Mouse (Mus musculus): ENCODE data around the gene Neurog3.

Gene Neurog3

DNA sequence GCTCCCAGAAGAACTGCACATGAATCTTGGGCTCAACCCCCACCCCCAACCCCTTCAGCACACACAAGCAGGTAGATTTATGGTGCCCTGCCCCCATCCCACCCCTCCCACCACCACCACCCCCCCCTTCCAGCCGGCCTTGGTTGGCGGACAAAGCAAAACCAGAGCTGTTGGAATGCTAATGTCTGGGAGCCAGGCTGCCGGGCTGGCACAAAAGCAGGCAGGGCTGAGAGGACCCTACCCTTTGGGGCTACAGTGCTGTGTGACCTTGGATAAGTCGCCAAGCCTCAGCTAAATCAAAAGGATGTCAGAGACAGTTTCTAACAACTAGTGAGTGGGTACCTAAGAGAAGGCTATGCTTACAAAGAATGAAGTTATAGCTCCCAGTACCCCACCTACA, 4.3 kb downstream of the Neurog3 start:
- no peak for DNase-seq (ENCODE audit: low read depth, low spot score)

DNA sequence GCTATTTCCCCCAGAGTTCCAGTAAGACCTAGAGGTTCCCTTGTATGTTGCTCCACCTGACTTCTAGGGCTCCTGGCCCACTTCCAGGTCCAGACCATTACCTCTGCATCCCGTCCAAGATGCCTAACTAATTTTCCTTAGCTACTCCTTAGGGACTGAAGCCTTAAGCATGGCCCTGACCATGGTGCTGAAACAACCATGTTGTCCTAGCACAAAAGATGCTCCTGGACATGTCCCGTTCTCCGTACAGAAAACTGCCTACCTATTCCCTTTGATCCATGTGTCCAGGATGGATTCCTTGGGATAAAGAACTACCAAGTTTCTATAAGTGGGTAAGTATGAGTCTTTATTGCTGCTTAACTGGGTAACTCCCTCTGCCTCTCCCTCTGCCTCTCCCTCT, 5.2 kb downstream of the Neurog3 start:
- no peak for DNase-seq (ENCODE audit: low read depth, low spot score)

DNA sequence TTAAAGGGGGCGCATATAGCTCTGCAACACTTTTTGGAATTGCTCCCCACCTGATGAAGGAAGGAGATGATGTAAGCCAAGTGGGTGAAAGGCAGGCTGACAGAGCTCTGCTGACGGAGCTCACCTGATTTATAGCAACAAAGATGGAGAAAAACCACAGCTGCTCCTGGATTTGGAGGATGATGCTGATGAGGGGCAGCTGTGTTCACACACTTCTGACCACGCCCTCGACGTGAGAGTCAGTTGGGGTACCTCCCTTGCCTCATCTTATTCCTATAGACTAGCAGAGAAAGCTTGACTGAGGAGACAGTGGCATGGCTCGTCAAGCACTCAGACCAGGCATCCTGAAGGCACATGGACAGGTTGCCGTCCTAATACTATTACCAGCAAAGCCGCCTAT, 10.9 kb downstream of the Neurog3 start, which contains the start of gene Fam241b:
Gene Fam241b (minus strand): TSS at position 101 of the 400 bp plus-strand sequence.
- no peak for DNase-seq (ENCODE audit: low read depth, low spot score)

DNA sequence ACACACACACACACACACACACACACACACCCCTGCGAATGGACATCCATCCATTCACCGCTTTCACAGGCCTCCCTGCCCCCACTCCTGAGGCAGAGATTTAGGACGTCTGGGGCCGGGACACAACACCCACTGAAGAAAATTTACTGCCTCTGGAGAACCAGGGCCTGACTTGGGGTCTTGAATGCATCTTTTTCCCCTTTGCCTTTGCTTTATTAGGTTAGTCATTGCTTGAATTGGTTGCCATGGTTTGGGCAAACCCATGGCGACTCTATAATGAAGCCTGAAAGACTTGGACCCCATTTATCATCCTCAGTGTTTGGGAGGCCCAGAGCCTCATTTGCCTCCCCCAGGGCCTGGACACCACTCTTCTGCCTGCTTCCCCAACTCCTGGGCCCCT, 13.1 kb downstream of the Neurog3 start:
- no peak for DNase-seq (ENCODE audit: low read depth, low spot score)

DNA sequence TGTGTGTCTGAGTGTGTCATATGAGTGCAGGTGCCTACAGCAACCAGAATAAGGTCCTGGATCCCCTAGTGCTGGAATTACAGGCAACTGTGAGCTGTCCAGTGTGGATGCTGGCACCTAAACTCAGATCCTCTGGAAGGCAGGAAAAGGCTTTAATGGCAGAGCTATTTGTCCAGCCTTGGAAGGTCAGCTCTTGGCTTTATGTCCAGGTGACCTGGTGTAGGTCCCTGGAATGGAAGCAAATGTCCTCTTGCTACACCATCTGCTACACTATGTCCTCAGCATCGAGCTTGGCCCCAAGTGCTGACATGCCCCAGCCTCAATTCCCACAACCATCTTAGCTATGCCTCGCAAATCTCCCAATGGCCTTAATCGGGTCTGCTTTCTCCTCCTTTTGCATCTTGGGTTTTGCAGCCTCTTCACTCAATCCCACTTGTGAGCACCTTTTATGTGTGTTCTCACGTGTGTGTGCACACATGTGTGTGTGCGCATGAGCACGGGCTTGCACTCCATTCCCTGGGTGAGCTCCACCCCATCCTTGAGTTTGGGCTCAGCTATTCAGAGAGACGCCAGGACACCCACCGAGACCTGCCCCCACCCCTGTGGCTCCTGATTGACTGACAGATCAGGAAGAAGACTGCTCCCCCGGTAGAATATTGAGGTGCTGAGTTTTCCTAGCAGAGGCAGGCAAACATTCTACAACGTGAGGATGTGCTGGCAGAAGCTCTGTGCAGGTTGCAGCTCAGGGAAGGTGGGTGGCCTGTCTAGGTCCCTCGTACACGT, 14.8 kb downstream of the Neurog3 start:
- DNase-seq (ENCODE audit: low read depth, low spot score), result no peak

DNA sequence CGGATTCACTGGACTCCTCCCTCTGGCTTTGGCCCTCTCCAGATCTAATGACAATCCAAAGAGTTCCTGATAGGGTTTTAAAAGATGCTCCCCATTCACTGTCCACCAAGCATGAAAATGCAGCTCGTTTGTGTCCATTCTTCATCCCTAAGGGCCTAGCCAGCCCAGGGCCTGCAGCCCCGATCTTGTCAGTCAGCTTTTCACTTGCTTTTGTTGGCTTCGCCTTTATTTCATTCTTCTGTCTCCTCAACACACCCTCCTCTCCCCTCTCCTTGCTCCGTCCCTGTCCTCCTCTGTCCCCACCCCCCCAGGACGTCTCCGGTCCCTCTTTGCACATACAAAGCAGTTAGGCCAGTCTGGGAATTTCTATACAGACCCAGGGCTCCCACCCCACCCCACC, 17.0 kb downstream of the Neurog3 start:
- no peak for DNase-seq (ENCODE audit: low read depth, low spot score)

DNA sequence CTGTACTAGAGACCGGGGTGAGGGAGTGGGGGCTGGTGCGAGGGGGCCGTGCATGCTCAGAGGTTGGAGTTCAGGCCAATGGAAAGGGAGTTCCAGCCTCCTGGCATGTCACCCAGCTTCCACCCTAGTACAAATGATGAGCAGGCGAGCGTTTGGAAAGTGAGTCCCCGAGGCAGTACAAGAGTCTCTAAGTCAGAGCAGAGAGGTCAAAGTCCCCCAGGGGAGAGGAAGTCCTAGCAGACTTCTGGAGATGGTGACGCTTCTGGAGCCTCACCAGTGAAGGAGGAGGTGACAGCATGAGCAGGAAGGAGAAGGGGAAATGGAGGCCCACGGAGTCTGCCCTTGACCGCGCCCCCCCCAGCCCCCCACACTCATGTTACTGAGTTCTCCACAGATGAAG, 29.5 kb downstream of the Neurog3 start:
- DNase-seq (ENCODE audit: low read depth, low spot score), result no peak

DNA sequence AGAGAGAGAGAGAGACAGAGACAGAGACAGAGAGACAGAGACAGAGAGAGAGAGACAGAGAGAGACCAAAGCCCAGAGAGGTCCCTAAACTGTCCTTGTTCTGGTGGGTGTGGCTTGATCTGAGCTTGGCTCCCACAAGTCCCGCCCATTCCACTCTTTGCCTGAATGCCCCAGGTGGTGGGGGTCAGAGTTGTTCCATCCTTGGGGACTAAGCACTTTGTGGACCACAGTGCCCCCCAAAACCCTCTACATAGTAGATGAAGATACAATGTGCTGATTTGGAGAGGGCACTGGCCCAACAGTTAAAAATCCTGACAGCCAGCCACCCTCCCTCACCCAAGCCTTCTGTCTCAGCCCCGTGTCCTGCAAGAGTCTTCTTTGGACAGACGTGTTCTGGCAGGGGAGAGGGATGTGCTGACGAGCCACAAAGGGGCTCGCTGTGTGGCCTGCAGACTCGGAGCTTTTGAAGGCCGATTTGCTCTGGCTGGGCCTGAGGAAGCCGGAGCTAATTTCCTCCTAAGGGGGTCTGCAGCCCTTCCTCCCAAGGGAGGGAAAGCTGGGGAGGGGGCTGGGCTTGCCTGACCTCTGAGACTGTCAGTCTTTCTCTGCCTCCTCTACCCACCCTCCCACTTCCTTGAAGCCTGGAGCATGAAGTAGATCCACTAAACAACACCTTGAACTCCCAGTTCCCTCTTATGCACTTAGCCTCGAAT, 40.1 kb downstream of the Neurog3 start:
- DNase-seq (ENCODE audit: low read depth, low spot score), result no peak

DNA sequence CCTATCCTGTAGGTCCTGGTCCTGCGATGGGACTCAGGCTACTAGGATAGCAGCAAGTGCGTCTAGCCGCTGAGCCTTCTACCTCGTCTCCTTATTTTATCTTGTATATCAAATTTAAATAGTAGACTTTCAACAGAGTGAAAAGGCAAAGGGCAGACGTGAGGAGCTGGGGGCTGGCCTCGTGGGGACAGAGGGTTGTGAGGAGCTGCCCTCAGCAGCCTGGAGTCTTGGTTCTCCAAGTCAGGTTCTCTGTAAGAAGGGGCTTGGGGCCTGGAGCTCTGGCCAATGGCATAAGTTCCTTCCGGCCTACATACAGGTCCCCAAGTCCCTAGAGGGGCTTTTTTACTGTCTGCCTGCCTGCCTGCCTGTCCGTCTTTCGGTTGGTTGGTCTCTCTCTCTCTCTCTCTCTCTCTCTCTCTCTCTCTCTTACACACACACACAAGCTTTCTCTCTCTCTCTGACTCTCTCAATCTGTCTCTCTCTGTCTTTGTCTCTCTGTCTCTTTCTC, 41.1 kb downstream of the Neurog3 start:
- no peak for DNase-seq (ENCODE audit: low read depth, low spot score)

DNA sequence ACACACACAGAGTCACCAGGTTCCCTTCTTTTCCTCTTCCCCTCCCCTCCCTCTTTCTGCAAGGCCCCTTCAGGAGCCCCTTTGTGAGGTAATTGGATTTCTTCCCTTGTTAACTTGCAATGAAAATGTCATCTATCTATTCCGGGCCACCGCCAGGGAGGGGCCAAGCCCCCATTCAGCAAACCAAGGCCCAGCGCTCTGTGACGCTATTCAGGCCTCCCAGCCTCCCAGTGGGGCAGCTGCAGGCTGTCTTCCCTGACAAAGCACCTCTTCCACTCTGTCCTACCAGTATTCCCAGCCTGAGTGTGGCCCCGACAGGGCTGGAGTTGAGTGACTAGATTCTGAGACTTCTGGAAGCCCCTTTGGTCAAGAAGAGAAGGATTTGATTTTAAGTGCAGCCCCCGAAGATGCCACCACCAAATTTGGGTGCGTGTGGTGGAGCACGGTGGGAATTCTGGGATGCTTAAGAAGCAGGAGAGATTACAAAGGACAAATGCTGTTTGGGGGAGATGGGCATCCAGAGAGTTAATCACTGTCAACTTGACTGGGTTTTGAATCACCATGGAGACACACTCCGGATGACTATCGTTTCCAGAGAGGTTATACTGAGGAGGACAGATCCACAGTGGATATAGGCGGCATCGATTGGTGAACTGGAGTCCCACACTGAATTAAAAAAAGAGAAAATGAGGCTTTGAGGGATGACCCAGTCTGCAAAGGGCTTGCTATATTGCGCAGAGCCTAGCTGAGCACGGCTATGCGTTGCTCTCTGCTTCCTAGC, 41.8 kb downstream of the Neurog3 start:
- no peak for DNase-seq (ENCODE audit: low read depth, low spot score)

DNA sequence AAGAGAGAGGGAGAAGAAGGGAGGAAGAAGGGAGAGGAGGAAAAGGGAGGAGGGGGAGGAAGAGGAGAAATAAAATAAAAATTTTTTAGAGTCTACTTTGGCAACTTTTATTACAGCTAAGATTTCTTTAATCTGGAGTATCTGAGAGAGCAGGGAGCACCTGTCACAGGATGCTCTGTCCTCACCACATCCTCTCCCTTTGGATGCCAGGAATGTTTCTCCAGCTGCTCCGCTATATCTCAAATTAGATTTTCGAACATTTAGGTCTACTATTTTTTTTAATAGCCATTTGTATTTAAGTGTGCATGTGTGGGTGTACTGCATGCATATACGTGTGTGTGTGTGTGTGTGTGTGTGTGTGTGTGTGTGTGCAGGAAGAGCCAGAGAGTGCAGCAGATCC, 47.1 kb downstream of the Neurog3 start:
- DNase-seq (ENCODE audit: low read depth, low spot score), result no peak

DNA sequence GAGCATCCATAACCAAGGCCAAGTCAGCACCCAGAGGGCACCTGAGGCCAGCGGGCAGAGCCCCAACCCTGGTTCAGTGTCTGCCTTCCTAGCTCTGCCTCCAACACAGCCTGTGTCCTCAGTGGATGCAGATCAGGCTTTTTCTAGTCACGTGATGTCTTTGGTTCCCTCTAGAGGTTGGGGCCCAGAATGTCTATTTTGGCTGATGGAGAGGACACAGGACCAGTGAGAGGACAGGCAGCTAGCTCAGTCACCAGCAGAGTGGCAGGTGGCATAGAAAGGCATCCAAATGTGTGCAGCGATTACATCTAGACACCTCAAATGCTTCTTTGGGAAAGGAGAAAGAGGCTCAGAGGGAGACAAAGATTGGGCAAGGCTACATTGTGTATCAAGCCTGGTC, 48.8 kb downstream of the Neurog3 start:
- DNase-seq (ENCODE audit: low read depth, low spot score), result no peak

DNA sequence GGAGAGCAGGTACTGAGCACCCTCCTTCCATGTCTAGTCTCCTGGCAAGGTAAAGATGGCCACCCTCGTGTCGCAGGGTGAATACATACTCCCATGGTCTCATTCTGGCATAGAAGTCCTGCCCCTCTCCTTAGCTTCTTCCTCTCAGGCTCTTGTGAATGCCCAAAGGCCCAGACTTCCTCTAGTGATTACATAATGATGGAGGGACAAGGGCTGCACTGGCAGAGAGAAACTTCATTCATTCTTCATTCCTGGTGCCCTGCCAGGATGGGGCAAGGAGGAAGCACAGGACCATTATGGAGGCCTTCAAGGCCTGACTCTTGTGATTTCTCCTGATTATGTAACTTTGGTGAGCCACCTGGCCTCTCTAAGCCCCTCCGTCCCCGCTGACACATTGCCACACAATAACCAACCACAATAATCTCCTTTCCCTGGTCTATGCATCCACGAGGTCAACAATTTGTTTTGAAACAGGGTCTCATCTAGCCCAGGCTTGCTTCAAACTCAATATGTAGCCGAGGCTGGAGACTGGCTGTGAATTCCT, 49.7 kb downstream of the Neurog3 start:
- no peak for DNase-seq (ENCODE audit: low read depth, low spot score)

DNA sequence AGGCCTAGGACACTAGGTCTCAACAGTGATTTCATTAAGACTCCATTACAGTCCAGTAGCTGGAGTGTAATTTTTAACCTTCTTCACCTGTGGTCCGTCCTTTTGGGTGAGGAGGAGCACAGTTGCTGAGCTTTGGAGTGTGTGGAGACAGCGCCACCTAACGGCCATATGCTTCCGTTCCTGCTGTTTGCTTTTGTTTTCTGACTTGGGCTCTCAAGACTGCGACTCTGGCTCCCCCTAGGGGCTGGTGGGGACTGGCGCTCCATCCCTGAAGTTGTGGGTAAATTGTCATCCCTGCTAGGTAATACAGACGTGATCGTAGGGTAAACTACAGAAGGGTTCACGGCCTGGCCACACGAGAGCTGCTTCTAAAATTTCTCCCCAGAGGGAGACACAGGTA, 50.2 kb downstream of the Neurog3 start:
- DNase-seq (ENCODE audit: low read depth, low spot score), result peak; percentile 82

All from retina, adult 2 months (tissue).